Mouse (Mus musculus) spleen, adult 2 months (tissue): ENCODE results near the gene Capn1. TPM values are rescaled to one million over a fixed set of nuclear protein-coding genes. Genes with fewer than 3 reads are reported as not detected.
"Not testable (repeated sequence)": the region's sequence is repeated elsewhere in the genome, so short reads cannot be mapped to it uniquely, and the experiment has no call there.

Experiments
- DNase-seq, 2 experiments: peaks; one replicate each; pipeline versions ENCODE4 v3.0.0 to v3.0.0-alpha.2; 2012 to 2021; ENCODE audit warnings: low spot score in 2 of 2, low read depth in 1 of 2
- H3K27ac ChIP-seq: fragments of 200-500 bp; 2 replicates; pipeline ENCODE4 v1.5.1; 2012; ENCODE audit warnings: low read length, inconsistent platforms; ENCODE audit not compliant: insufficient read depth
- H3K27me3 ChIP-seq: fragments of 200-500 bp; 2 replicates; pipeline ENCODE4 v1.6.1; 2012; ENCODE audit warnings: mild to moderate bottlenecking, moderate library complexity, low read length, inconsistent platforms; ENCODE audit not compliant: control insufficient read depth, insufficient read depth
- H3K36me3 ChIP-seq: fragments of 200-500 bp; 2 replicates; pipeline ENCODE4 v1.6.1; 2012; ENCODE audit warnings: mild to moderate bottlenecking, low read length, inconsistent platforms; ENCODE audit not compliant: control insufficient read depth, insufficient read depth
- H3K4me1 ChIP-seq: fragments of 200-500 bp; 2 replicates; pipeline ENCODE4 v1.6.1; 2011; ENCODE audit warnings: inconsistent platforms; ENCODE audit not compliant: control insufficient read depth, insufficient read depth, insufficient read length
- H3K4me3 ChIP-seq: fragments of 200-500 bp; 2 replicates; pipeline ENCODE4 v1.5.1; 2011; ENCODE audit warnings: mild to moderate bottlenecking, inconsistent platforms; ENCODE audit not compliant: insufficient read depth, insufficient read length; ENCODE audit errors: extremely low read depth
- CTCF ChIP-seq: fragments of 200-500 bp; IDR thresholded peaks from 2 replicates; pipeline ENCODE4 v1.5.1; 2011; ENCODE audit warnings: mild to moderate bottlenecking, inconsistent platforms; ENCODE audit not compliant: insufficient read depth, insufficient read length, insufficient replicate concordance; ENCODE audit errors: extremely low read depth
- POLR2A ChIP-seq: fragments of 200-500 bp; IDR thresholded peaks from 2 replicates; pipeline ENCODE4 v1.6.1; 2011; ENCODE audit warnings: low read depth, low read length, inconsistent platforms
- WGBS: fragments of 180-500 bp; shearing (Covaris S2); methylation state at CpG from one replicate; pipeline ENCODE4 v1.1.7; 2018; 5-methylcytosine and 5-hydroxymethylcytosine counted together
- polyA plus RNA-seq: library from polyadenylated mRNA; depleted of rRNA; stranded (reverse); fragments of >200 nt; gene quantifications from 2 replicates; pipeline ENCODE4 v1.2.3, GENCODE M21; 2012

The Capn1 gene
- polyA plus RNA-seq, 1 experiment: 50.8 TPM

GRCm38 (mm10) chr19:6047154-6047898 is 31.6 kb upstream of the Capn1 start:
- H3K27me3 ChIP-seq: no peaks in the 10 kb centered on the region
- H3K27ac ChIP-seq: peak overlapping the region; percentile 100
- 1% methylated on average over 41 of the region's 44 CpGs for WGBS
- peaks cover 18% of the 10 kb centered on the region for H3K4me1 ChIP-seq
- peak overlapping the region; percentile 97 for H3K4me3 ChIP-seq
- H3K36me3 ChIP-seq: peaks cover 38% of the 10 kb centered on the region
- TF ChIP-seq POLR2A (no peak), CTCF (no peak)
- DNase-seq: no peak

- H3K4me1 ChIP-seq: peaks cover 18% of the 10 kb centered on the region
- peak within 1 kb of the TSS; percentile 100 for H3K27ac ChIP-seq
- H3K27me3 ChIP-seq: no peaks in the 10 kb centered on the region
- peak within 1 kb of the TSS; percentile 97 for H3K4me3 ChIP-seq
- H3K36me3 ChIP-seq: peaks cover 30% of the 10 kb centered on the region
- under 1% methylated on average over 65 of the region's 65 CpGs for WGBS
- TF ChIP-seq CTCF (no peak), POLR2A (peak; percentile 62)
- peak; percentile 88 to 94 for DNase-seq
Observed at GRCm38 (mm10) chr19:6046294-6047153, 30.8 kb upstream of the Capn1 start, which contains the start of gene Syvn1. Gene Syvn1, plus strand, starts transcription at chr19:6046576.

GRCm38 (mm10) chr19:6045366-6046293 is 29.9 kb upstream of the Capn1 start:
- Histone ChIP-seq H3K4me1 (peaks cover 18% of the 10 kb centered on the region), H3K4me3 (peak overlapping the region; percentile 97), H3K27me3 (no peaks in the 10 kb centered on the region), H3K27ac (peak overlapping the region; percentile 100), H3K36me3 (peaks cover 21% of the 10 kb centered on the region)
- TF ChIP-seq CTCF (no peak), POLR2A (no peak)
- peak in 1 of 2 experiments; percentile 63 for DNase-seq
- 5% methylated on average over 20 of the region's 20 CpGs for WGBS

- H3K27ac ChIP-seq, H3K27me3 ChIP-seq, DNase-seq: not testable (repeated sequence)
Observed at GRCm38 (mm10) chr19:6044102-6044501, 28.4 kb upstream of the Capn1 start.

GRCm38 (mm10) chr19:6042293-6042692 is 26.6 kb upstream of the Capn1 start:
- 85% methylated on average over 9 of the region's 9 CpGs for WGBS

More at GRCm38 (mm10) chr19:6044102-6044501, 28.4 kb upstream of the Capn1 start:
- H3K4me1 ChIP-seq, H3K4me3 ChIP-seq, H3K36me3 ChIP-seq: not testable (repeated sequence)
- 26% methylated on average over 4 of the region's 4 CpGs for WGBS

GRCm38 (mm10) chr19:6040002-6040401 is 24.3 kb upstream of the Capn1 start:
- H3K27me3 ChIP-seq: no peaks in the 10 kb centered on the region
- TF ChIP-seq CTCF (no peak), POLR2A (no peak)
- H3K36me3 ChIP-seq: no peaks in the 10 kb centered on the region
- H3K4me1 ChIP-seq: no peaks in the 10 kb centered on the region
- no peak for DNase-seq
- no peak overlapping the region for H3K4me3 ChIP-seq
- no peak overlapping the region for H3K27ac ChIP-seq

More at GRCm38 (mm10) chr19:6042293-6042692, 26.6 kb upstream of the Capn1 start:
- Histone ChIP-seq H3K4me1 (peaks cover 2% of the 10 kb centered on the region; the same call in 1 of the 2 replicates), H3K27me3 (no peaks in the 10 kb centered on the region), H3K27ac (no peak overlapping the region), H3K4me3 (no peak overlapping the region), H3K36me3 (no peaks in the 10 kb centered on the region)
- no peak for DNase-seq
- no peak for TF ChIP-seq POLR2A
- no peak for TF ChIP-seq CTCF
